Mouse (Mus musculus): Measurements from ENCODE around the gene Plcl2. TPM values are rescaled to one million over a fixed set of nuclear protein-coding genes. Genes with fewer than 3 reads are reported as not detected.

Plcl2 gene
- polyA plus RNA-seq, 1 experiment from 2014 or later: not detected

GRCm38 (mm10) chr17:50729031-50729430 is 219.8 kb downstream of the Plcl2 start:
- DNase-seq (ENCODE audit: low read depth, low spot score) (no peak), ATAC-seq (no peak)
- in situ Hi-C loops (cut with MboI; ENCODE audit: low pct_unique_long_range_greater_than_20kb): no loop called here
- ChIA-PET CTCF (interaction anchor here (1.2 kb wide), 1 partner anchor 9 kb away, joined by 3 read pairs; no protein-coding TSS in a partner anchor), POLR2A (no interaction called here)
- H3K27me3 ChIP-seq: peaks cover 3% of the 10 kb centered on the region
- TF ChIP-seq CTCF (IDR thresholded peaks at IDR 0.05): no peak

DNA sequence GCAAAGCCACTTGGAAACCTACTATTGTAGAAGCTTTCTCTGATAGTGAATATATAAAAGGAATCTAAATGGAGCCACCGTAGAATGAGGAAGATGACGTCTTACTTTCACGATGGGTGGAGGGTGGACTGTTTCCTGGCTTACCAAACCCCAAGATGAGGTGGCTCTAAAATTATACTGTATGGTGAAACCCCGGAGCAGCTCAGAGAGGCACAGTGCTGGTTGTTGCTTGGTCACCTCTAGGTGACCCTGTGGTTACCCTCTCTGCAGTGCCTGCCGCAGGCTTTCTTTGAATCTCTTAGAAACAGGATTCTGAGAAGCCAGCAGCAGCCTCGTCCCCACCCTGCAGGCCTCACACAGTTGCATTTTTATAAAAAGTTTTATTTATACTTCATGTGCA is 220.4 kb downstream of the Plcl2 start:
- H3K27me3 ChIP-seq: peaks cover 3% of the 10 kb centered on the region
- in situ Hi-C loops (cut with MboI; ENCODE audit: low pct_unique_long_range_greater_than_20kb): no loop called here
- DNase-seq (ENCODE audit: low read depth, low spot score) (no peak), ATAC-seq (no peak)
- POLR2A ChIA-PET: no interaction called here
- CTCF ChIA-PET: interaction anchor here (1.1 to 1.2 kb wide), 2 partner anchors 10 to 12 kb away, joined by 3 read pairs; no protein-coding TSS in a partner anchor
- no peak for TF ChIP-seq CTCF (IDR thresholded peaks at IDR 0.05)

- POLR2A ChIA-PET: no interaction called here
- DNase-seq (ENCODE audit: low read depth, low spot score) (no peak), ATAC-seq (no peak)
- H3K27me3 ChIP-seq: no peaks in the 10 kb centered on the region
- no peak for TF ChIP-seq CTCF (IDR thresholded peaks at IDR 0.05)
- in situ Hi-C loops (cut with MboI; ENCODE audit: low pct_unique_long_range_greater_than_20kb): no loop called here
- CTCF ChIA-PET: interaction anchor here (1.1 kb wide), 1 partner anchor 11 kb away, joined by 3 read pairs; no protein-coding TSS in a partner anchor
Observed at GRCm38 (mm10) chr17:50730896-50731295, 221.7 kb downstream of the Plcl2 start.

GRCm38 (mm10) chr17:50731876-50732275 is 222.7 kb downstream of the Plcl2 start:
- no peaks in the 10 kb centered on the region for H3K27me3 ChIP-seq
- DNase-seq (ENCODE audit: low read depth, low spot score) (no peak), ATAC-seq (no peak)
- CTCF ChIA-PET: no interaction called here
- in situ Hi-C loops (cut with MboI; ENCODE audit: low pct_unique_long_range_greater_than_20kb): no loop called here
- POLR2A ChIA-PET: no interaction called here
- TF ChIP-seq CTCF (IDR thresholded peaks at IDR 0.05): no peak

GRCm38 (mm10) chr17:50733390-50733789 is 224.2 kb downstream of the Plcl2 start:
- CTCF ChIA-PET: interaction anchor here (1.0 kb wide), 1 partner anchor 10 kb away, joined by 5 read pairs; no protein-coding TSS in a partner anchor
- in situ Hi-C loops (cut with MboI; ENCODE audit: low pct_unique_long_range_greater_than_20kb): no loop called here
- no peak for ATAC-seq
- no peak for TF ChIP-seq CTCF (IDR thresholded peaks at IDR 0.05)
- DNase-seq (ENCODE audit: low read depth, low spot score): no peak
- POLR2A ChIA-PET: no interaction called here
- no peaks in the 10 kb centered on the region for H3K27me3 ChIP-seq

GRCm38 (mm10) chr17:50734781-50735180 is 225.6 kb downstream of the Plcl2 start:
- ATAC-seq: no peak
- no peak for TF ChIP-seq CTCF (IDR thresholded peaks at IDR 0.05)
- DNase-seq (ENCODE audit: low read depth, low spot score): no peak
- in situ Hi-C loops (cut with MboI; ENCODE audit: low pct_unique_long_range_greater_than_20kb): no loop called here
- CTCF ChIA-PET: no interaction called here
- POLR2A ChIA-PET: no interaction called here
- H3K27me3 ChIP-seq: no peaks in the 10 kb centered on the region

- POLR2A ChIA-PET: no interaction called here
- ATAC-seq (no peak), DNase-seq (ENCODE audit: low read depth, low spot score) (no peak)
- CTCF ChIA-PET: no interaction called here
- in situ Hi-C loops (cut with MboI; ENCODE audit: low pct_unique_long_range_greater_than_20kb): no loop called here
- H3K27me3 ChIP-seq: no peaks in the 10 kb centered on the region
- TF ChIP-seq CTCF (IDR thresholded peaks at IDR 0.05): no peak
Observed at GRCm38 (mm10) chr17:50735382-50735954, 226.3 kb downstream of the Plcl2 start.

GRCm38 (mm10) chr17:50735955-50736533 is 226.8 kb downstream of the Plcl2 start:
- in situ Hi-C loops (cut with MboI; ENCODE audit: low pct_unique_long_range_greater_than_20kb): no loop called here
- CTCF ChIA-PET: no interaction called here
- TF ChIP-seq CTCF (IDR thresholded peaks at IDR 0.05): no peak
- no peaks in the 10 kb centered on the region for H3K27me3 ChIP-seq
- DNase-seq (ENCODE audit: low read depth, low spot score): no peak
- POLR2A ChIA-PET: interaction anchor here (0.5 kb wide), 1 partner anchor 22 kb away, joined by 4 read pairs; no protein-coding TSS in a partner anchor
- no peak for ATAC-seq

DNA sequence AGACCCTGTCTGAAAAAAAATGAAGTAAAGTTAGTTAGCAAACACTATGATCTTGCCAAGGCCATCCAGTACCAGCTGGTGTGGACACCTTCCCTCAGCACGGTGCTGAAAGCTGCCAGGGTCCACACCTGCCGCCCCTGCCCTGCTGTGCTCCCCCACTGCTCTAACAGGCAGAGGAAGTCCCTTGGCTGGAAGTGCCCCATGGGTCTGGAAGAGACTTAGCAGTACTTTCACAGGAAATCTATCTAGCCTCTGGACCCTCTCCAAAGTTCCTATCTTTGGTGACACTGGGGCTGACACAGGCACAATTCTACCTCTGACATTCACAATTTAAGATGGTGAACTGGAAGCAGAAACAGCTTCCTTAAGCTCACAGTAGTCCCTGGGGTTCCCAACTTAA is 227.9 kb downstream of the Plcl2 start:
- CTCF ChIA-PET: interaction anchor here (0.9 kb wide), 1 partner anchor 81 kb away, joined by 3 read pairs; no protein-coding TSS in a partner anchor
- POLR2A ChIA-PET: no interaction called here
- in situ Hi-C loops (cut with MboI; ENCODE audit: low pct_unique_long_range_greater_than_20kb): no loop called here
- no peak for TF ChIP-seq CTCF (IDR thresholded peaks at IDR 0.05)
- ATAC-seq (no peak), DNase-seq (ENCODE audit: low read depth, low spot score) (no peak)
- H3K27me3 ChIP-seq: no peaks in the 10 kb centered on the region

Other genes starting within 250 kb of the Plcl2 start
- gene Dazl, start 215.8 kb upstream of the Plcl2 start, polyA plus RNA-seq (2021): not detected

All from Patski (cell line).